Mouse (Mus musculus) embryonic facial prominence, embryonic 13.5 days (tissue): Measurements from ENCODE around the gene Gm5447. TPM values are rescaled to one million over a fixed set of nuclear protein-coding genes. Genes with fewer than 3 reads are reported as not detected.
A peak's percentile ranks its signal among the peaks of the same experiment; 100 is the strongest.

ENCODE experiments used
- ATAC-seq: fragments of 200-750 bp; cut with Nextera tagmentation; 2 replicates; pipeline ENCODE4 v1.8.0; 2017; ENCODE audit warnings: low read depth; ENCODE audit not compliant: insufficient number of reproducible peaks, insufficient read depth, low FRiP score, low TSS enrichment
- H3K27ac ChIP-seq: fragments of 300-500 bp; sonication (generic); 2 replicates; pipeline ENCODE4 v1.5.1; 2015; ENCODE audit warnings: moderate library complexity, mild to moderate bottlenecking, inconsistent platforms
- H3K27me3 ChIP-seq: fragments of 300-500 bp; sonication (generic); 2 replicates; pipeline ENCODE4 v1.6.1; 2015; ENCODE audit warnings: mild to moderate bottlenecking, inconsistent platforms
- H3K36me3 ChIP-seq: fragments of 300-500 bp; sonication (generic); 2 replicates; pipeline ENCODE4 v1.6.1; 2015; ENCODE audit warnings: mild to moderate bottlenecking, inconsistent platforms
- H3K4me1 ChIP-seq: fragments of 300-500 bp; sonication (generic); 2 replicates; pipeline ENCODE4 v1.6.1; 2015; ENCODE audit warnings: inconsistent platforms
- H3K4me2 ChIP-seq: fragments of 300-500 bp; sonication (generic); 2 replicates; pipeline ENCODE4 v1.6.1; 2015; ENCODE audit warnings: moderate library complexity, mild to moderate bottlenecking, inconsistent platforms
- H3K4me3 ChIP-seq: fragments of 300-500 bp; sonication (generic); 2 replicates; pipeline ENCODE4 v1.5.1; 2015; ENCODE audit warnings: mild to moderate bottlenecking, inconsistent platforms
- H3K9ac ChIP-seq: fragments of 300-500 bp; sonication (generic); 2 replicates; pipeline ENCODE4 v1.6.1; 2015; ENCODE audit warnings: mild to moderate bottlenecking, inconsistent platforms
- H3K9me3 ChIP-seq: fragments of 300-500 bp; sonication (generic); 2 replicates; pipeline ENCODE4 v1.6.1; 2016; ENCODE audit warnings: inconsistent platforms
- WGBS: fragments of 180-500 bp; shearing (Covaris S2); methylation state at CpG from one replicate; pipeline ENCODE4 v1.1.7; 2015; ENCODE audit warnings: mixed read lengths; 5-methylcytosine and 5-hydroxymethylcytosine counted together
- polyA plus RNA-seq: library from polyadenylated mRNA; unstranded; fragments of >200 nt; fragmentation: Nextera tagmentation; extraction: Ambion mirVana; gene quantifications from 2 replicates; pipeline ENCODE4 v1.2.1, GENCODE M21; 2015

The Gm5447 gene
- polyA plus RNA-seq, 1 experiment from 2014 or later, result 0.18 TPM

- H3K36me3 ChIP-seq, result peaks cover 10% of the 10 kb centered on the region; the same call in 1 of the 2 replicates
- no peak for ATAC-seq
- H3K4me1 ChIP-seq, result peaks cover 13% of the 10 kb centered on the region
- H3K27me3 ChIP-seq, result no peaks in the 10 kb centered on the region
- no peaks in the 10 kb centered on the region for H3K9me3 ChIP-seq
- H3K9ac ChIP-seq, result no peak overlapping the region
- no peak overlapping the region for H3K27ac ChIP-seq
- no peak overlapping the region for H3K4me3 ChIP-seq
- WGBS, result 76% methylated on average over 2 of the region's 2 CpGs
- H3K4me2 ChIP-seq, result no peak overlapping the region
Observed at GRCm38 (mm10) chr13:30961932-30962331, 12.1 kb upstream of the Gm5447 start.

- Histone ChIP-seq H3K4me1 (peaks cover 15% of the 10 kb centered on the region), H3K9me3 (no peaks in the 10 kb centered on the region), H3K27me3 (no peaks in the 10 kb centered on the region), H3K36me3 (0 out of 2 replicates have a peak, but pooled peaks cover 1% of the 10 kb centered on the region), H3K9ac (no peak overlapping the region), H3K27ac (0 out of 2 replicates have a peak overlapping the region, but pooled peaks have one; percentile 44), H3K4me2 (peak overlapping the region; percentile 53), H3K4me3 (peak overlapping the region; percentile 25)
- WGBS, result 8% methylated on average over 10 of the region's 10 CpGs
- 0 out of 2 replicates have a peak, but pooled peaks have one; percentile 59 for ATAC-seq
Observed at GRCm38 (mm10) chr13:30966507-30966911, 7.5 kb upstream of the Gm5447 start.

GRCm38 (mm10) chr13:30968311-30968710 is 5.7 kb upstream of the Gm5447 start:
- Histone ChIP-seq H3K9me3 (no peaks in the 10 kb centered on the region), H3K4me3 (no peak overlapping the region), H3K4me1 (peaks cover 18% of the 10 kb centered on the region), H3K27ac (no peak overlapping the region), H3K4me2 (no peak overlapping the region), H3K27me3 (no peaks in the 10 kb centered on the region), H3K9ac (no peak overlapping the region), H3K36me3 (no peaks in the 10 kb centered on the region)
- ATAC-seq, result no peak
- 66% methylated on average over 4 of the region's 4 CpGs for WGBS

- Histone ChIP-seq H3K27me3 (no peaks in the 10 kb centered on the region), H3K27ac (no peak overlapping the region), H3K9ac (no peak overlapping the region), H3K4me2 (no peak overlapping the region), H3K4me1 (peaks cover 17% of the 10 kb centered on the region), H3K9me3 (no peaks in the 10 kb centered on the region), H3K36me3 (no peaks in the 10 kb centered on the region), H3K4me3 (no peak overlapping the region)
- no peak for ATAC-seq
- WGBS, result 84% methylated on average over 3 of the region's 3 CpGs
Observed at GRCm38 (mm10) chr13:30971047-30971446, 3.0 kb upstream of the Gm5447 start.

GRCm38 (mm10) chr13:30972102-30972501 is 1.9 kb upstream of the Gm5447 start:
- Histone ChIP-seq H3K4me1 (peaks cover 10% of the 10 kb centered on the region), H3K9me3 (no peaks in the 10 kb centered on the region), H3K4me2 (no peak overlapping the region), H3K27ac (no peak overlapping the region), H3K4me3 (no peak overlapping the region), H3K27me3 (no peaks in the 10 kb centered on the region), H3K9ac (no peak overlapping the region), H3K36me3 (no peaks in the 10 kb centered on the region)
- 92% methylated on average over 2 of the region's 2 CpGs for WGBS
- no peak for ATAC-seq

GRCm38 (mm10) chr13:30974247-30974630 is 235 bp downstream of the Gm5447 start:
- Histone ChIP-seq H3K27me3 (no peaks in the 10 kb centered on the region), H3K9ac (peak overlapping the region; percentile 92), H3K36me3 (no peaks in the 10 kb centered on the region), H3K27ac (no peak overlapping the region), H3K4me3 (peak overlapping the region; percentile 91), H3K4me1 (peaks cover 10% of the 10 kb centered on the region), H3K9me3 (no peaks in the 10 kb centered on the region), H3K4me2 (peak overlapping the region; percentile 68)
- WGBS, result 18% methylated on average over 5 of the region's 5 CpGs
- ATAC-seq, result 0 out of 2 replicates have a peak, but pooled peaks have one; percentile 33

GRCm38 (mm10) chr13:30976536-30977084 is 2.6 kb downstream of the Gm5447 start:
- no peak overlapping the region for H3K9ac ChIP-seq
- 46% methylated on average over 8 of the region's 8 CpGs for WGBS
- H3K4me1 ChIP-seq, result peaks cover 8% of the 10 kb centered on the region
- H3K9me3 ChIP-seq, result no peaks in the 10 kb centered on the region
- no peaks in the 10 kb centered on the region for H3K27me3 ChIP-seq
- ATAC-seq, result no peak
- H3K4me2 ChIP-seq, result no peak overlapping the region
- no peak overlapping the region for H3K27ac ChIP-seq
- no peaks in the 10 kb centered on the region for H3K36me3 ChIP-seq
- no peak overlapping the region for H3K4me3 ChIP-seq

- no peak overlapping the region for H3K27ac ChIP-seq
- no peak for ATAC-seq
- WGBS, result 65% methylated on average over 4 of the region's 4 CpGs
- H3K9ac ChIP-seq, result no peak overlapping the region
- no peaks in the 10 kb centered on the region for H3K36me3 ChIP-seq
- no peaks in the 10 kb centered on the region for H3K9me3 ChIP-seq
- H3K4me1 ChIP-seq, result peaks cover 4% of the 10 kb centered on the region; the same call in 1 of the 2 replicates
- no peak overlapping the region for H3K4me3 ChIP-seq
- no peak overlapping the region for H3K4me2 ChIP-seq
- no peaks in the 10 kb centered on the region for H3K27me3 ChIP-seq
Observed at GRCm38 (mm10) chr13:30978224-30978623, 4.2 kb downstream of the Gm5447 start.

- no peak overlapping the region for H3K27ac ChIP-seq
- H3K4me2 ChIP-seq, result no peak overlapping the region
- H3K9me3 ChIP-seq, result no peaks in the 10 kb centered on the region
- WGBS, result 63% methylated on average over 1 of the region's 1 CpGs
- H3K36me3 ChIP-seq, result no peaks in the 10 kb centered on the region
- no peak overlapping the region for H3K4me3 ChIP-seq
- no peak overlapping the region for H3K9ac ChIP-seq
- peaks cover 2% of the 10 kb centered on the region for H3K27me3 ChIP-seq
- peaks cover 11% of the 10 kb centered on the region for H3K4me1 ChIP-seq
- ATAC-seq, result no peak
Observed at GRCm38 (mm10) chr13:30981666-30982065, 7.7 kb downstream of the Gm5447 start.

- Histone ChIP-seq H3K4me2 (peak overlapping the region; percentile 78), H3K4me1 (peaks cover 11% of the 10 kb centered on the region), H3K9ac (peak overlapping the region; percentile 67), H3K27ac (peak overlapping the region; percentile 64), H3K27me3 (peaks cover 30% of the 10 kb centered on the region), H3K36me3 (no peaks in the 10 kb centered on the region), H3K9me3 (no peaks in the 10 kb centered on the region), H3K4me3 (peak overlapping the region; percentile 41)
- 11% methylated on average over 13 of the region's 13 CpGs for WGBS
- no peak for ATAC-seq
Observed at GRCm38 (mm10) chr13:30985275-30985597, 11.2 kb downstream of the Gm5447 start.

GRCm38 (mm10) chr13:30985598-30986466 is 11.8 kb downstream of the Gm5447 start:
- Histone ChIP-seq H3K4me2 (peak overlapping the region; percentile 78), H3K27me3 (peaks cover 30% of the 10 kb centered on the region), H3K27ac (peak overlapping the region; percentile 64), H3K4me3 (peak overlapping the region; percentile 41), H3K9ac (peak overlapping the region; percentile 67), H3K4me1 (peaks cover 11% of the 10 kb centered on the region), H3K36me3 (no peaks in the 10 kb centered on the region), H3K9me3 (no peaks in the 10 kb centered on the region)
- WGBS, result 10% methylated on average over 27 of the region's 27 CpGs
- no peak for ATAC-seq

GRCm38 (mm10) chr13:30986934-30987455 is 13.0 kb downstream of the Gm5447 start:
- no peaks in the 10 kb centered on the region for H3K9me3 ChIP-seq
- ATAC-seq, result no peak
- 61% methylated on average over 10 of the region's 10 CpGs for WGBS

More at GRCm38 (mm10) chr13:30986934-30987455, 13.0 kb downstream of the Gm5447 start:
- H3K9ac ChIP-seq, result no peak overlapping the region
- no peak overlapping the region for H3K4me2 ChIP-seq
- H3K4me3 ChIP-seq, result no peak overlapping the region
- no peak overlapping the region for H3K27ac ChIP-seq
- peaks cover 36% of the 10 kb centered on the region for H3K27me3 ChIP-seq
- H3K36me3 ChIP-seq, result no peaks in the 10 kb centered on the region
- H3K4me1 ChIP-seq, result peaks cover 11% of the 10 kb centered on the region
